Mouse (Mus musculus) adrenal gland, adult 18-20 months (tissue): ENCODE data around the gene Akt3. TPM values are rescaled to one million over a fixed set of nuclear protein-coding genes. Genes with fewer than 3 reads are reported as not detected.

Source experiments
- DNase-seq, 2 experiments: peaks; one replicate each; pipeline ENCODE4 v3.0.0; 2021 to 2022; ENCODE audit warnings: low spot score in 2 of 2
- total RNA-seq, 2 experiments: library from RNA; stranded (reverse); gene quantifications; 1 replicate in 1 of 2; 2 replicates in 1 of 2; pipeline ENCODE4 v1.2.3; 2021

Gene Akt3
- total RNA-seq, 2 experiments from 2014 or later: 23.3 to 26.4 TPM

DNA sequence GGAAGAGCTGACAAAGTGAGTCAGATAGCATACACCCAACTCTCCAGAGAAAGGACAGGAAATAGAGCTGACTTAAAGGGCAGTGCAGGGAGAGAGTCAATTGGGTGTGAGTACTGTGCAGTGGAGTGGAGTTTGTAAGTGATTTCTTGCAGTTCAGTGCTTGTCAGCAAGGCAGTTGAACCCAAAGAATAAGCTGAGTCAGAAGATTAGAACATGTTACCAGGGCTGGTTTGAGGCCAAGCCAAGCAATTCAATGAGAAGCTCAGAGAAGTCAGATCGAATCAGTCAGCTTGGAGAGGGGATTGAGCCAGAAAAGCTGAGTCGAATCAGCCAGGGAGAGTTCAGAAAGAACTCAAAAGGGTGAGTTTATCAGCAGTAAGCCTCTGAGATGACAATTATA is 196.2 kb downstream of the Akt3 start:
- DNase-seq: no peak

GRCm38 (mm10) chr1:177054891-177055290 is 203.1 kb downstream of the Akt3 start:
- DNase-seq: no peak

DNA sequence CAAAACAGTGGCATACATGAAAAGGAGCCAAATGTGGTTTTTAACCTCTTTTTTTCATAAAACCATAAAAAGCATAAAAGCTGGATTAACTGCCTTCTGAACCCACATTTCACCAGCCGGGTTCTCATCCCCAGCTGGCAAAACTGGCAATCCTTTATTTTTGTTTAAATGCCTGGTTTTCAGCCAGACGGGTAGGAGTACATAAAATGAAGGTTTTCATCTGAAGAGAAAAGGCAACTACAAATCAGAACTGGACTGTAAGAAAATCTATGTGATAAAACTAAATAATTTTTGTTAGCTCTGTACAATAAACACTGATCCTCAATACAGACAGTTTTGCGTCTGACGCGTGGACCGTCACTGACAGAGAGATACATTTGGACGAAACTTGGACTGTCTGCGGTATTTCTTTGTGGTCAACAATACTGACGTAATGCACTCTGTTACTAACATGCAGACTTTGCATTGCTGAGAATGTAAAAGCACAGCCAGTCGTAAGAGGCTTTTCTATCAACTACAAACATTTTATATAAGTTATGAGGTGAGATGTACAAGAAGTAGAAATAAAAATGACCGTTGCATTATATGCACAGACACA is 206.5 kb downstream of the Akt3 start:
- DNase-seq: no peak

DNA sequence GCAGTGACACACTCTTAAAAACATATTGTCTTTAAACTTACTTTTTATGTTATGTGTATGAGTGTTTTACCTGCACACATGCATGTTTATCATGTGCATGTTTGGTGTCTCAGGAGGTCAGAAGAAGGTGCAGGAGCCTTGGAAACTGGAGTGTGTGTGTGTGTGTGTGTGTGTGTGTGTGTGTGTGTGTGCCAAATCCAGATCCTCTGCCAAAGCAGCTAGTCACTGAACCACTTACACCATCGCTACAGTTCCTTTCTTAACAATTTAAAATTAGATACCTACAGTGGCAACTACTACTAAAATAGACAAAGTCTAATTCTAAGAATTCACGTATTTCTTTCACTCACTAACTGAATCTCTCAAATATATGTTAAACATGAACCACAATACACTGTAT is 209.2 kb downstream of the Akt3 start:
- DNase-seq: no peak

GRCm38 (mm10) chr1:177046963-177047362 is 211.0 kb downstream of the Akt3 start:
- no peak for DNase-seq

DNA sequence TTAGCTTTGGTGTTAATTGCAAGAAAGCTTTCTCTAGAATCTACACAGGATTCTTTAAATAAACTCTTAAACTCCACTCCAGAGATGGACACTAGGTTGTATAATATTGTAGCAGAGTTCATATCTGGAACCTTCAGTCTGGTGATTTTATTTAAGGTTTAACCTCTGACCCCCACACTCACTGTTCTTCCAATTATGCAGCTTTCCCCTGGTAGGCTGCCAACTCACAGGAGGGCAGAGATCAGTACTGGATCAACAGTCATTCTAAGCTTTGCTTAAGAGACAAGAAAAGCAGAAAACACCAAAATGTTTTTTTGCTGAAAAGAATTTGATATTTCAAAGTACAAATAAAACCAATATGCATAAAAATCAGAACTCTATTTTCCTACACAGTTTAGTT is 212.1 kb downstream of the Akt3 start:
- no peak for DNase-seq

GRCm38 (mm10) chr1:177040058-177040457 is 217.9 kb downstream of the Akt3 start:
- DNase-seq: no peak

GRCm38 (mm10) chr1:177039093-177039674 is 218.8 kb downstream of the Akt3 start:
- DNase-seq: no peak

DNA sequence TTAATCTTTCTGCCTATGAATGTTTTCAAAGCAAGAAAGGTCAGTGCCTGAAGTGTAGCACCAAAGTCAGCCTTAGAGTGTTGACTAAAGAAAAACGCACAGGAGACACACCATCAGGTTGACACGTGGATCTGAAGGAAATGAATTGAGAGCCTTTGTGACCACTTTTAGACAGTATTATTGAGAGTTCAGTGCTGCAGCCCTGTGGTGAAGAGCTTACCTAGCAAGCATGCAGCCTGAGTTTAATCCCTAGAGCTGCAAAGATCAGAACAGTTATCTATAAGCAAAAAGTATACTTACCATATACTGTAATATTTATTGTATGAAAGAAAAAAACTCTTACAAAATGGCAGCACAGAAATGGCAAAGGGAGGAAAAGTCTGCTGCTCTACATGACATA is 219.6 kb downstream of the Akt3 start:
- no peak for DNase-seq

DNA sequence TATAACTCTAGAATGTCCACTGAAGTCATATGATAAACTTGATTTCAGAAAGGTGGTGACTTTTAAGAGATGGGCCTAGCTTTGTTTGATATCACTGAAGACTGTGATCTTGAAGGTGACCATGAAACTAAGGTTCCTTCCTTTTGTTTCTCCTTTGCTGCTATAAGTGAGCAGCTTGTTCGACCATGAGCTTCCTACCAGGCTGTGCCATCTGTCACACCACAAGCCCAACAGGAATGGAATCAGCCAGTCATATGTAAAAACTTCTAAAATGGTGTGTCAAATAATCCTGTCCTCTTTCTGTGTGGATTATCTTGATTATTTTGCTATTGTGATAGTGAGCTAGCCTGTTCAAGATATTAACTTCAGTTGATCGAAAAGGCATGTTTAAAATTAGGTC is 222.5 kb downstream of the Akt3 start:
- no peak for DNase-seq

DNA sequence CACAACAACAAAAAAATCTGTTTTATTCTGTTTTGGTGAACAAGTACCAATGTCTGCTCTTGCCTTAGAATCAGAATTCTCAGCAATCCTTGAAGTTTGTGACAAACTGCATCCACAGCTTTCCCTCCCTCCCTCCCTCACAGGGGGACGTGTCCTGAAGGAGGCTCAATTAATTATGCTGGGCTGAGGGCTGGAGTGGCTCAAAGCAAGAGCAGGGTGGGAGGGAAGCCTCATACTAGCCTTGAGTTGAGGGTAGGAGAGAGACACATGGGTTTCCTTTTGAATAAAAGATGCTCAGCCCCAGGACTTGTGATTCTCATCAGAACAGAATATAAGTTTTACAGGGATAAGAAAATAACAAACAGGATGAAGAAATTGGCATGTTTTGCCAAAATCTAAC is 225.8 kb downstream of the Akt3 start:
- no peak for DNase-seq

- no peak for DNase-seq
Measured at GRCm38 (mm10) chr1:177031196-177031595, 226.8 kb downstream of the Akt3 start.

DNA sequence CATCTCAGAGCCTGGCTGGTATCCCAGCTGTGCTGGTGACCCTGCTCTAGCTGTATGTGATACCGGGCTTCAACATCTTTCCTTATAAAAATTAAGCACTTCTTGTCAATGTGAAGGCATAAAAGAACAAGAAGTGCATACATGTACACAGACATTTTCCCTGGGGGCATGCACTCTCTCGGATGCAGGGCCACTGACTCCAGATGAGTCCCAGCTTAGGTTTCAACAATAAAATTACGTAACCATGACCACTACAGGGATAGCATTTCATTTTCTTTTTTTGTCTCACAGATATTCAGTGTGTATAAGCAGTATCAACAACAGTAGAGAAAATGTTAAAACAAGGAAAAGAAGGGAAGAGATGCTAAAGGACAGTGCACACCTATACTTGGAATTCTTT is 227.3 kb downstream of the Akt3 start:
- DNase-seq: no peak

DNA sequence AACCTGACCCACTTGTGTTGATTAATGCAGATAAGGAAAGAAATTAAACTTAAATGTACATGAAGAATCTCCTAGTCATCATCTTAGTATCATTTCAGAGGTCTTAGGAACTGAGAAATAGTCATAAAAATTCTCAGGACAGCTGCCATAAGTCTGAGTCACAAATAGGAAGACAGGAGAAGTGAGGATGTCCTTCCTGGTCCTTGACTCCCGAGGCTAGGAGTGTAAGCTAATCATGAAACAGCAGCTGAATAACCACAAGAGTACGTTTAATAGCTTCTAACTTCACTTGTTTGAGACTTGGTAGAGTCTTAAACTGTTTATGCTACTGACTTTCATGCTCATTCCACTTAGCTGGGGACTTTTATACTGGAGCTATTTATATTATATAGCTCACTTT is 229.0 kb downstream of the Akt3 start:
- no peak for DNase-seq

DNA sequence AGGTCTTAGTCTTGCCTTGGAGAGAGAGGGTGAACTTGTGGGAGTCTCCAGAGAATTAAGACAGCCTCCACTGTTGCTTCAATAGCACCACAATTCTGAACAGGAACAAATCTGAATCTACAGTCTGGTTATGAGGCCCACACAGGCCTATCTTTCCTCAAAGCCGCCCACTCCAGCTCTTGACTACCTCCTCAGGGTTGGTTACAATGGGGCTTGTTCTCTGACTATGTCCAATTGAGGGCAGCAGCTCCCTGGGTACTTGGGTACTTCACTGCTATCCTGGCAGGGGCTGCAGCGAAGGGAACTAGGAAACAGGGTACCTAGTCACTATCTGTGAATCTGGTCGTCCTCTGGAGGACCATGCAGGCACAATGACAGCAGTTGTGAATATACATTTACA is 230.3 kb downstream of the Akt3 start:
- no peak for DNase-seq

- DNase-seq: no peak
Measured at GRCm38 (mm10) chr1:177022751-177023150, 235.3 kb downstream of the Akt3 start.

DNA sequence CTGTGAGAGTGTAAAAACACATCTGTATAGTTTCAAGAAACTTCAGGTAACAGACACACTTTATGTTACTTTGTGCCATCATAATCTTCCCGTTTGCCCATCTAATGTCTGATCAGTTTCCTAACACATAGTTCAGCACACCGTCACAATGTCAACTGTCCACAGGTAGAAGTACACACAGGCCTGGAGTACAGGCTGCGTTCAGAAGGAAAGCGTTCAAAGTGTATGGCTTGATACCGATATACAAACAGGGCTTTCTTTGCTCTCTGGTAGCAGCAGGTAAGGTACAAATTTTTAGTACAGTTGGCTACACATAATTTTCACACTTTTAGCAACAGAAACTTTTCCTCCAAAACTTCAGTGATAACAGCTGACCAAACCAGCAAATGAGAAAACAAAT is 238.3 kb downstream of the Akt3 start:
- no peak for DNase-seq

DNA sequence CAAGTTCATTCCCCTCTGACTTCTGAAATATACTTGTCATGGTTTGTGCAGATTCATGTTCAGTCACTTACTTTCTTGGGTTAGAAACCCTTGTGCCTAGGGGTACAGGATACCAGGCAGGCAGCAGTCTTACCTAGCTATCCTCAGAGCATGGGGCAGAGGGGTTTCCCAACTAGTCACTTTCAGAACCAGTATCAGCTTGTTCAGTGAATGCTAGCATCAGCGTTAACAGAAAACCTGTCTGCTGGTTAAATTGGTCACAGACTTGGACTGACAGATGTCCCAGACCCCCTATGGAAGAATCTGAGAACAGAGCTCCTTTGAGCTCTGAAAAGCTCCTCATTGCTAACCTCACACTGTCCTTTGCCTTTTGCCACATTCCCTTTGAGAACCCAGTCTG is 239.3 kb downstream of the Akt3 start:
- DNase-seq: no peak

DNA sequence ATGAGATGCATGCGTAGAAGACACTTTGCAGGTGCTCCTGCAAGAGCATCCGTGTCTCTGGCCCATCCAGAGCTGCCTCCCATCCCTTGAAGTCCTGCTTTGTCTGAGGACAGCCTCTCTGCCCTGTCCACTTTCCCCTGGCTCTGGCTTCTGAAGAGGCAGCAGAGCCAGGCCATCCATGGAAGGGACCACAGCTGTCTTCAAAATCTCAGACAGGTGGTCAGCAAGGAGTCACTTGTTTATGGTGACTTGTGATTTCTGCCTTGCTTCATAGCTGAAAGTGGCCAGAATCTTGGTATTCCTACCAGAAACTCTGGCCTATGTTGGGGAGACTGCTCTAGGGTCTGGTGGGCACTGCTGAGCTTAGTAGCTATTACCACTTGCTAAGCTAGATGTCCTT is 241.3 kb downstream of the Akt3 start:
- no peak for DNase-seq

DNA sequence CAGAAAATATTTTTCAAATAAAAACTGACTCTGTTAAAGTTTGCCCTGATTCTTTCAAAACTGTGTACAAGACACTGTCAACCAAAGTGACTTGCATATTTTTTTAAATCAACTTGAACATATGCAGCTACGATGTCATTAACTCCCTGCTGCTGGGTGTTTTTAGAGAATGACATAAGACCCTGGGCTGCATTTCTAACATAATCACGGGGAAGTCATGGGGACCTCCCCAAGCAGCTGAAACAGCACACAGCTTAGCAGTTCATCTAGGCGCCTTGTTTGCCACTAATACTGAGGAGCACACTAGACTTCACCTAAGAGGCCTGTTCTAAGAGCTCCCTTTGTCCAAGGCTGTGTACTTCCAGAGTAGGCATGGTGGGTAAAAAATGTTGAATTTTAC is 242.1 kb downstream of the Akt3 start:
- no peak for DNase-seq

DNA sequence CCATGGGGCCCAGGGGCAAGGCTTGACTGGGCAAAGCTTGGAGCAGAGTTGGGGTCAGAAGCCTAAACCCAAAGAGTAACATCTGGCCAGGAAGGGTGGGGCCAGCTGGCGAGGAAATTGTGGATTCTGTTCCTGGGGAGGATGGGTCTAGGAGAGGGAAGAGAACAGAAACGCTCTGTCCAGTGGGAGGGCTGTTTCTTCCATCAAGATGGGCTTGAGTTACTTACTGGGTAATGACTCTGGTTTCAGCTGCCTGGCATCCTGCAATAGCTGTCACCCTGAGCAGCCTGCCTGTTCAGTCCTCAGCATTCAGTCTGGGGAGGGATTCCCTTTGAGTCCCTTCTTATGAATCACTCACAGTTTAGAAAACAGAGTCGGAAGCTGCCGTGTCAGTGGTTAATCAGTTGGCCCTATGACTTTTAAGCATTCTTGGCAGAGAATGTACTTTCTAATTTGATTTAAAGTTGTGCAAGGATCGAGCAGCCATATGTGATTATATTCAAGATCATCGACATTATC is 243.0 kb downstream of the Akt3 start:
- no peak for DNase-seq

DNA sequence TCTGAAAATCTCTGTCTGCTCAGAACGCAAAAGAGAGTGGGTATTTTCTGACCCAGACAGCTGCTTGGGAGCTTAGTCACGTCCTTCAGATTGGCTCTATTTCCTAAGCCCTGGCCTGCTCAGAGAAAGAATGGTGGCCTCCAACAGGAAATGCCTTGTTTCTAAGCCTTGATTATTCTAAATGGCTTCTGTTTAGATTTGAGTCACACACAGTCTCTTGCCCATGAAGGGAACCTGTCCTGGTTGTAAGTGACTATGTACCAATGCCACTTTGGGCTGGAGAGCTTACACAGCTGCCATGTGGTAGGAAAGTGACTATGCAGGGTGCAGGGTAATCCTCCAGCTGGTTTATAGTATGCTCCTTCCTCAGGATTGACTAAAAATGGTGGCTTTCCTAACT is 243.7 kb downstream of the Akt3 start:
- DNase-seq: no peak

DNA sequence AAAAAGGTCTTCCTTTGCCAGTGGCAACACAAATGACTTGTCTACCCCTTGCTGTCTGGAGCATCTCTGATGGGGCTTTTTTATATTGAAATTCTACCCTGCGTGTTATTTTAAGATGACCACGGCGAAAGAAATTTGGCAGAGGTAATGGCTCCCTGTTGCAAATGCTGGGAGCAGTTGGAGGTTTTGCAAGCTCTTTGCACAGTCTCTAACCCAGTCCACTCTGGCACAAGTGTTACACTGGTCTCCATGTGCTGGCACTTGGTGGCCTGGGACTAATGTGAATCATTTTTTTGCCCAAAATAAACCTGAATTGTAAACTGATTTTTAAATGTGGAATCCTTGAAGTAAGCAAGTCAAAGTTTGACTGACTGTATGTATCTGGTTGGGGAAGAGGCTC is 244.2 kb downstream of the Akt3 start:
- DNase-seq: no peak
